Mouse (Mus musculus): ENCODE measurements around the gene Pam16. TPM values are rescaled to one million over a fixed set of nuclear protein-coding genes. Genes with fewer than 3 reads are reported as not detected.

The Pam16 gene
- polyA plus RNA-seq, 1 experiment from 2014 or later: 116 TPM

DNA sequence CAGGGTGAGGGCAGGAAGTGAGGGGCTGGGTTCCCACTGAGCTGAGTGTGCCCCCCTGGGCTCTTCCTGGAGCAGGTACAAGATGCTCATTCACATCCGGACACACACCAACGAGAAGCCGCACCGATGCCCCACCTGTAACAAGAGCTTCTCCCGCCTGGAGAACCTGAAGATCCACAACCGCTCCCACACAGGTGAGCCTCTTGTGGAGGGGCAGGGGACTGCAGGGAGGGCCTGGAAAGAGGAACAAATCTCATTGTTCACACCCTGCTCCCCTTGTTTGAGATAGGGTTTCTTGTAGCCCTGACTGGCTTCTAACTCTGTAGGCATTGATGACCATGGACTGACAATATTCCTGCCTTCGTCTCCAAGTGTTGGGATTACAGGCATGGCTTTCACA is 13.1 kb downstream of the Pam16 start:
- 89% methylated on average over 7 of the region's 7 CpGs for WGBS
- Histone ChIP-seq H3K4me3 (ENCODE audit: low read depth, low read length) (no peak overlapping the region), H3K27ac (ENCODE audit: low read depth, low read length) (no peak overlapping the region), H3K9ac (ENCODE audit: low read depth, low read length) (no peak overlapping the region), H3K27me3 (replicated peaks; ENCODE audit: control insufficient read depth, insufficient read depth, low read length) (no peaks in the 10 kb centered on the region), H3K4me2 (no peak overlapping the region), H3K4me1 (replicated peaks; ENCODE audit: control insufficient read depth, insufficient read depth, low read length) (peaks cover 7% of the 10 kb centered on the region), H3K9me3 (ENCODE audit: control insufficient read depth, low read length) (no peaks in the 10 kb centered on the region), H3K36me3 (ENCODE audit: control insufficient read depth, insufficient read depth, low read length) (peaks cover 24% of the 10 kb centered on the region)
- DNase-seq (ENCODE audit: low spot score) (no peak), ATAC-seq (replicated peaks; ENCODE audit: low FRiP score) (no peak)

DNA sequence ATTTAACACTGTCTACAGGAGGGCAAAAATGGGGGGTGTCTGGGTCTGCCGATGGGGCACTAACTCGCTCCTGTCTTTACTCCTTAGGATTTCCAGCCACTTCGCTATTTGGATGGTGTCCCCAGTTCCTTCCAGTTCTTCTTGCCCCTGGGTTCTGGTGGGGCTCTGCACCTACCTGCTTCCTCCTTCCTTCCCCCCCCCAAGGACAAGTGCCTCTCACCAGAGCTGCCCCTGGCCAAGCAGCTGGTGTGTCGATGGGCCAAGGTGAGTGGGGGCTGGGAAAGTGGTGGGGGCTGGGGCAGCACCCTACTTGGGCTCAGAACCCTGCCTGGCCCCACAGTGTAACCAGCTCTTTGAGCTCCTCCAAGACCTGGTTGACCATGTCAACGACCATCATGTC is 13.6 kb downstream of the Pam16 start:
- Histone ChIP-seq H3K4me1 (replicated peaks; ENCODE audit: control insufficient read depth, insufficient read depth, low read length) (peaks cover 12% of the 10 kb centered on the region), H3K27ac (ENCODE audit: low read depth, low read length) (no peak overlapping the region), H3K4me3 (ENCODE audit: low read depth, low read length) (no peak overlapping the region), H3K4me2 (no peak overlapping the region), H3K9me3 (ENCODE audit: control insufficient read depth, low read length) (no peaks in the 10 kb centered on the region), H3K9ac (ENCODE audit: low read depth, low read length) (no peak overlapping the region), H3K27me3 (replicated peaks; ENCODE audit: control insufficient read depth, insufficient read depth, low read length) (no peaks in the 10 kb centered on the region), H3K36me3 (ENCODE audit: control insufficient read depth, insufficient read depth, low read length) (peaks cover 24% of the 10 kb centered on the region)
- DNase-seq (ENCODE audit: low spot score): no peak
- WGBS: 84% methylated on average over 5 of the region's 5 CpGs
- ATAC-seq (replicated peaks; ENCODE audit: low FRiP score): no peak

DNA sequence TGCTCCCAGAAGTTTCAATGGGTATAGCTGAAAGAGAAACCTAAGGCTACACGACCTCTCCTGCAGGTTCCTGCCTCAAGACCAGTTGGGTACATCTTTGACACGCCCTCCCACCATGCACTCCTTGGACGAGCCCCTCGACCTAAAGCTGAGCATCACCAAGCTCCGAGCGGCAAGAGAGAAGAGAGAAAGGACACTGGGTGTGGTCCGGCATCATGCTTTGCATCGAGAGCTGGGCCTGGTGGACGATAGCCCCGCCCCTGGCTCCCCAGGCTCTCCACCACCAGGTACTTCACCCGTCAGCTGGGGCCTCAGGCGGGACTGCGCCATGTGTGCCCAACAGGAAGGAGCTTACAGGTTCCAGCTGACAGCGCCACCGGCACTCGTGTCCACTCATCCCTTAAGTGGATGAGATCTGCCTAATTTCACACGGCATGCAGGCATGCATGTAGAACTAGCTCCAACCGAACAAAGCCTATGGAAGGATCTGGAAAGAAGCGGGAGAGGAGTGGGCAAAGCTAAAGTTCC is 16.2 kb downstream of the Pam16 start:
- DNase-seq (ENCODE audit: low spot score): no peak
- Histone ChIP-seq H3K36me3 (ENCODE audit: control insufficient read depth, insufficient read depth, low read length) (peaks cover 15% of the 10 kb centered on the region), H3K4me2 (no peak overlapping the region), H3K9me3 (ENCODE audit: control insufficient read depth, low read length) (no peaks in the 10 kb centered on the region), H3K27me3 (replicated peaks; ENCODE audit: control insufficient read depth, insufficient read depth, low read length) (no peaks in the 10 kb centered on the region), H3K9ac (ENCODE audit: low read depth, low read length) (no peak overlapping the region), H3K4me3 (ENCODE audit: low read depth, low read length) (no peak overlapping the region), H3K4me1 (replicated peaks; ENCODE audit: control insufficient read depth, insufficient read depth, low read length) (peaks cover 35% of the 10 kb centered on the region), H3K27ac (ENCODE audit: low read depth, low read length) (no peak overlapping the region)
- no peak for ATAC-seq (replicated peaks; ENCODE audit: low FRiP score)
- WGBS: 83% methylated on average over 19 of the region's 19 CpGs

DNA sequence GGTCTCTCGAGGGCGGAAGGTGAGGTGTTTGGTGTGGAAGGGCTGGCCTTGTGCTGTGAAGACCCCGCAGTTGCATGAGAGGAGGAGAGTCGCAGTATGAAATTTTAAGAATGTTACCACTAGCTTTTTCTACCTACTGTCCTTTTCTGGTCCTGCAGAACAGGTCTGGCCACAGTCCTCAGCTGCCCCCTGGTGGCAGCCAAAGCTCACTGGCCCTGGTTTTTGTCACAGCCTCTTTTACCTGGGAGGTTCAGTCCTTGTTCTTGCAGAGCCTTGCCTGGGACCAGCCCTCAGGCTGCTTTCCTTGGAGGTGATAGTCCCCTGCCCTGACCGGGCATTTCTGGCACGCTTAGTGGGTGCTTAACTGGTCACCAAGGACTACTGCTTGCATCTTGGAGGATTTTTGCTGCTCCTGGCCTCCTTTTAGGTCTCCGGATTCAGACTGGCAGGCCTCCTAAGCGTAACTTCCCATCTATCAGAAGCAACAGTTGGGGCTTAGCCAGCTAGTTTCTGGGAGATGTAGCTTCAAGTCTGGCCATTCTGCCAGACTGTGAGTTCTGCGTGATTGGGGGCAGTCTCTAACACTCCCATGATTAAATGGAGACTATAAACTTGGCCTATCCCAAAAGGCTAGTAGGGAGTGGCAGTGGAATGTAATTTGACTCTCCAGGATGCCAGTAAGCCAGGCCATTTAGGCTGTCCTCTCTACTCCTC is 16.8 kb downstream of the Pam16 start:
- H3K4me3 ChIP-seq (ENCODE audit: low read depth, low read length): no peak overlapping the region
- DNase-seq (ENCODE audit: low spot score) (peak; percentile 75), ATAC-seq (replicated peaks; ENCODE audit: low FRiP score) (peak; percentile 38)
- 50% methylated on average over 9 of the region's 9 CpGs for WGBS
- no peak overlapping the region for H3K4me2 ChIP-seq
- no peak overlapping the region for H3K27ac ChIP-seq (ENCODE audit: low read depth, low read length)
- no peaks in the 10 kb centered on the region for H3K27me3 ChIP-seq (replicated peaks; ENCODE audit: control insufficient read depth, insufficient read depth, low read length)
- H3K9me3 ChIP-seq (ENCODE audit: control insufficient read depth, low read length): no peaks in the 10 kb centered on the region
- H3K9ac ChIP-seq (ENCODE audit: low read depth, low read length): no peak overlapping the region
- H3K4me1 ChIP-seq (replicated peaks; ENCODE audit: control insufficient read depth, insufficient read depth, low read length): peaks cover 41% of the 10 kb centered on the region
- peaks cover 11% of the 10 kb centered on the region for H3K36me3 ChIP-seq (ENCODE audit: control insufficient read depth, insufficient read depth, low read length)

DNA sequence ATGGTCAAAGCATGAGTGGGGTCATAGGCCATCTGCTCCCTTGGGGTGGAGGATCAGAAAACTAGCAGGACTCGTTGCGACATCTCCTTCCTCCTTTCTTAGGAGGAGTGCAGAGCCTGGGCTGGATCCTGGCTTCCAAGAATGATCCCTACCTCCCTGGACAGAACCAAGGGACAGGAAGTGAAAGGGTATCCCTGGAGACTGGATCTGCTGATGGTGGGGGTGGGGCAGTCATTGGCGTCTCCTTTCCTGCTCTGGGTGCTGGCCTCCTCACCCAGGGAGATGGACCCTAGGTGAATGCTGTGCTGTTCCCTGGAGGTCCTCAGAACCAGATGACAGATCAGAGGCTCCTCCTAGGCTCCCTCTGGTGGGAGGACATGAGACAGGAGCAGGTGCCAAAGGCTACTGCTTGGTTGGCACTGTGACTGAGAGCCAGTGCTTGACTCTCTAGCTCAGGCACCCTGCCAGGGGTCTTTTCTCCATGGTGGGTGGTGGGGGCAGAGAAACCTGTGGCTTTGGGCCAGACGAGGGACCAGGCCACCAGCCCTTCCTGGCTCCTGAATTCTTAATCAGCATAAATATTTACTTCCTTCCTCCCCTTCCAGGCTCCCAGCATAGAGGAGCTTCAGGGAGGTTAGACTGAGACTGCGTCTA is 18.2 kb downstream of the Pam16 start:
- H3K36me3 ChIP-seq (ENCODE audit: control insufficient read depth, insufficient read depth, low read length): peaks cover 6% of the 10 kb centered on the region
- DNase-seq (ENCODE audit: low spot score) (no peak), ATAC-seq (replicated peaks; ENCODE audit: low FRiP score) (peak; percentile 27; the same call in 1 of the 2 replicates)
- H3K9ac ChIP-seq (ENCODE audit: low read depth, low read length): no peak overlapping the region
- H3K4me2 ChIP-seq: no peak overlapping the region
- no peak overlapping the region for H3K27ac ChIP-seq (ENCODE audit: low read depth, low read length)
- no peaks in the 10 kb centered on the region for H3K27me3 ChIP-seq (replicated peaks; ENCODE audit: control insufficient read depth, insufficient read depth, low read length)
- H3K9me3 ChIP-seq (ENCODE audit: control insufficient read depth, low read length): no peaks in the 10 kb centered on the region
- WGBS: 27% methylated on average over 5 of the region's 5 CpGs
- no peak overlapping the region for H3K4me3 ChIP-seq (ENCODE audit: low read depth, low read length)
- H3K4me1 ChIP-seq (replicated peaks; ENCODE audit: control insufficient read depth, insufficient read depth, low read length): peaks cover 52% of the 10 kb centered on the region

DNA sequence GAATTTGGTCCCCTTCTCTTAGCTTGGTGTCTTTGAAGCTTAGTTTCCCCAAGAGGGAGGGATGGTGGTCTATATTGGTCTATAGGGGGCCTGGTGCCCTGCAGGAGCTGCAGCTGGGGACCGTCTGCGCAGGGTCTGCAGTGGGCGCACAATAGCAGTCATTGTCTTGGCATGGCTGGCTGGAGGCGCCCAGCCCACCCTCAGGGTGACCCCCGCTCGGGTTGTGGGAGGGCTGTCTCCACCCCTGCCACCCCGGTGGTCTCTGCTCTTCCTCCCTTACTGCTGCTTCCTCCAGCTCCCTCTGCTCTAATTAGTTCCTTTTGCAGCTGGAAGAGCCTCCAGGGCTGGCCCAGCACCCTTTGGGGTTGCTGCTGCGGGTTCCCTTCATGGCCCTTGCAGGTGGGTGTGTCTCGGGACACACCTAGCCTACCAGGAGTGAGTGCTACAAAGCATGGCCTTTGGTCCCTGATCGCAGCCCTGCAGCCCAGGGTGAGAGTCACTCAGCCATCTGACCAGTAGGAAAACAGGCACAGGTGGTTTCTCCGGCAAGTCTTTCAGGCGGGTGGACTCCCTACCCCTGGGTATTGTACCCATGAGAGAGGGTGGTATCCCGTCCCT is 19.2 kb downstream of the Pam16 start:
- no peak overlapping the region for H3K9ac ChIP-seq (ENCODE audit: low read depth, low read length)
- H3K9me3 ChIP-seq (ENCODE audit: control insufficient read depth, low read length): no peaks in the 10 kb centered on the region
- peak overlapping the region; percentile 52; the same call in 1 of the 2 replicates for H3K27ac ChIP-seq (ENCODE audit: low read depth, low read length)
- 70% methylated on average over 13 of the region's 13 CpGs for WGBS
- DNase-seq (ENCODE audit: low spot score) (no peak), ATAC-seq (replicated peaks; ENCODE audit: low FRiP score) (no peak)
- H3K4me3 ChIP-seq (ENCODE audit: low read depth, low read length): no peak overlapping the region
- H3K27me3 ChIP-seq (replicated peaks; ENCODE audit: control insufficient read depth, insufficient read depth, low read length): no peaks in the 10 kb centered on the region
- H3K36me3 ChIP-seq (ENCODE audit: control insufficient read depth, insufficient read depth, low read length): no peaks in the 10 kb centered on the region; the same call in 1 of the 2 replicates
- peaks cover 61% of the 10 kb centered on the region for H3K4me1 ChIP-seq (replicated peaks; ENCODE audit: control insufficient read depth, insufficient read depth, low read length)
- no peak overlapping the region for H3K4me2 ChIP-seq

DNA sequence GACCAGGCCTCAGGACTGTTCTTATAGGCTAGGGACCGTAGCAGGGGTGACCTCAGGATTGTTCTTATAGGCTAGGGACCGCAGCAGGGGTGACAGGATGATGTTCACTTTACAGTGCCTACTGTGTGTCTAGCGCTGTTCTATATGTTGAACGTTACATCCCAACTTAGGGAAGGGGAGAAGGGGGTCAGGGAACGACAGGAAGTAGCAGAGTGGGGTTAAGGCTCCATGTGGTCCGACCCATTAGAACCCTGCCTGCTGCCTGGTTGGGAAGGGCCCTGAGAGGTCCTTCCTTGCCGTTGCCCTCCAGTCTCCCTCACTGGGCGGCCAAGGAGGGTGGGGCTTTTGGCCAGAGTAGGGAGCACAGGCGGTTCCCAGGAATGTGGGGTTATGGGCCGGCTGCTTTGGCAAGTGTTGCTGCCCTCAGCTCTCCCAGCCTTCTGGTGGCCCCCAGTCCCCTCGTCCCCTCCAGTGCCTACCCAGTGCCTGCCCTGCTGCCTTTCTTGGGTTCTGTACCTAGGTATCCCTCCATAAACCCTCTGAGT is 20.4 kb downstream of the Pam16 start:
- ATAC-seq (replicated peaks; ENCODE audit: low FRiP score) (no peak), DNase-seq (ENCODE audit: low spot score) (no peak)
- no peak overlapping the region for H3K9ac ChIP-seq (ENCODE audit: low read depth, low read length)
- no peaks in the 10 kb centered on the region for H3K27me3 ChIP-seq (replicated peaks; ENCODE audit: control insufficient read depth, insufficient read depth, low read length)
- H3K27ac ChIP-seq (ENCODE audit: low read depth, low read length): peak overlapping the region; percentile 38
- H3K4me2 ChIP-seq: no peak overlapping the region
- H3K4me3 ChIP-seq (ENCODE audit: low read depth, low read length): no peak overlapping the region
- H3K9me3 ChIP-seq (ENCODE audit: control insufficient read depth, low read length): no peaks in the 10 kb centered on the region
- 68% methylated on average over 11 of the region's 11 CpGs for WGBS
- no peaks in the 10 kb centered on the region; the same call in 1 of the 2 replicates for H3K36me3 ChIP-seq (ENCODE audit: control insufficient read depth, insufficient read depth, low read length)
- H3K4me1 ChIP-seq (replicated peaks; ENCODE audit: control insufficient read depth, insufficient read depth, low read length): peaks cover 68% of the 10 kb centered on the region

DNA sequence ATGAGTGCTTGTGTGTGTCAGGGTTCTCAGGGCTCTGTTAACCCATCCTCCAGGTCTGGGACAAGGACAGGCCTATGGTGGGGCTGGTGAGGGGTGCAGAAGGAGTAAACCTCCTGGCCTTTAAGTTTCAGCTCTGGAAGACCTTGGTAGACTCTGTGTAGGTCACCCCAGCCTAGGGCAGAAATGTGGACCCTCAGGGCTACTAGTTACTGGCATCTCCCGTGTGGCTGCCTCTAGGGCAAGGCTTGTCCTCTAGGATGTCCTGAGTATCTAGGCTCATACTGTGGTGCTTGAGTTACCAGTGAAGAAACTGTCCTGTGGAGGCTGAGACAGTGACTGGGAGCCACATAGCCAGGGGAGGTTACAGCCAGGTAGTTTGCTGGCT is 21.3 kb downstream of the Pam16 start:
- Histone ChIP-seq H3K27ac (ENCODE audit: low read depth, low read length) (peak overlapping the region; percentile 44), H3K9me3 (ENCODE audit: control insufficient read depth, low read length) (no peaks in the 10 kb centered on the region), H3K4me3 (ENCODE audit: low read depth, low read length) (no peak overlapping the region), H3K4me2 (no peak overlapping the region), H3K4me1 (replicated peaks; ENCODE audit: control insufficient read depth, insufficient read depth, low read length) (peaks cover 76% of the 10 kb centered on the region), H3K27me3 (replicated peaks; ENCODE audit: control insufficient read depth, insufficient read depth, low read length) (no peaks in the 10 kb centered on the region), H3K9ac (ENCODE audit: low read depth, low read length) (no peak overlapping the region), H3K36me3 (ENCODE audit: control insufficient read depth, insufficient read depth, low read length) (no peaks in the 10 kb centered on the region)
- WGBS: 88% methylated on average over 1 of the region's 1 CpGs
- no peak for ATAC-seq (replicated peaks; ENCODE audit: low FRiP score)
- no peak for DNase-seq (ENCODE audit: low spot score)

Data from liver, embryonic 11.5 days (tissue).